Mouse (Mus musculus) embryonic facial prominence, embryonic 11.5 days (tissue): ENCODE measurements at regions not wholly inside any gene's neighbourhood (a gene's known extent, or its start where the extent isn't known, plus 50 kb on each side); places are given as distances from the start of the nearest gene placed in this dataset.

Experiments used
- ATAC-seq: fragments of 200-750 bp; cut with Nextera tagmentation; replicated peaks from 2 replicates; pipeline ENCODE4 v1.8.0; 2017; ENCODE audit warnings: low read depth; ENCODE audit not compliant: insufficient number of reproducible peaks, low FRiP score, low TSS enrichment
- DNase-seq: peaks from one replicate; pipeline ENCODE4 v3.0.0-alpha.2; 2015; ENCODE audit warnings: low spot score
- H3K27ac ChIP-seq: fragments of 300-500 bp; sonication (generic); replicated peaks from 2 replicates; pipeline ENCODE4 v1.5.1; 2014; ENCODE audit warnings: mild to moderate bottlenecking, low read depth, low read length, control low read depth
- H3K27me3 ChIP-seq: fragments of 300-500 bp; sonication (generic); 2 replicates; pipeline ENCODE4 v1.6.1; 2014; ENCODE audit warnings: mild to moderate bottlenecking, low read length, moderate library complexity, mixed read lengths; ENCODE audit not compliant: control insufficient read depth, insufficient read depth
- H3K36me3 ChIP-seq: fragments of 300-500 bp; sonication (generic); replicated peaks from 2 replicates; pipeline ENCODE4 v1.6.1; 2014; ENCODE audit warnings: low read depth, mild to moderate bottlenecking, low read length, moderate library complexity, mixed read lengths; ENCODE audit not compliant: control insufficient read depth, insufficient read depth
- H3K4me1 ChIP-seq: fragments of 300-500 bp; sonication (generic); 2 replicates; pipeline ENCODE4 v1.6.1; 2014; ENCODE audit warnings: low read length, mixed read lengths; ENCODE audit not compliant: control insufficient read depth, insufficient read depth
- H3K4me2 ChIP-seq: fragments of 300-500 bp; sonication (generic); 2 replicates; pipeline ENCODE4 v1.6.1; 2014; ENCODE audit warnings: low read depth, mild to moderate bottlenecking, control low read depth, low read length, moderate library complexity
- H3K4me3 ChIP-seq: fragments of 300-500 bp; sonication (generic); 2 replicates; pipeline ENCODE4 v1.5.1; 2014; ENCODE audit warnings: low read depth, low read length, control low read depth
- H3K9ac ChIP-seq: fragments of 300-500 bp; sonication (generic); replicated peaks from 2 replicates; pipeline ENCODE4 v1.6.1; 2014; ENCODE audit warnings: mild to moderate bottlenecking, control low read depth, low read length
- H3K9me3 ChIP-seq: fragments of 300-500 bp; sonication (generic); replicated peaks from 2 replicates; pipeline ENCODE4 v1.6.1; 2016; ENCODE audit warnings: mild to moderate bottlenecking, low read length, inconsistent platforms, mixed read lengths; ENCODE audit not compliant: control insufficient read depth
- WGBS: fragments of 180-500 bp; shearing (Covaris S2); extraction: QIAGEN DNeasy Blood & Tissue Kit; methylation state at CpG from one replicate; pipeline ENCODE4 v1.1.7; 2014; 5-methylcytosine and 5-hydroxymethylcytosine counted together

DNA sequence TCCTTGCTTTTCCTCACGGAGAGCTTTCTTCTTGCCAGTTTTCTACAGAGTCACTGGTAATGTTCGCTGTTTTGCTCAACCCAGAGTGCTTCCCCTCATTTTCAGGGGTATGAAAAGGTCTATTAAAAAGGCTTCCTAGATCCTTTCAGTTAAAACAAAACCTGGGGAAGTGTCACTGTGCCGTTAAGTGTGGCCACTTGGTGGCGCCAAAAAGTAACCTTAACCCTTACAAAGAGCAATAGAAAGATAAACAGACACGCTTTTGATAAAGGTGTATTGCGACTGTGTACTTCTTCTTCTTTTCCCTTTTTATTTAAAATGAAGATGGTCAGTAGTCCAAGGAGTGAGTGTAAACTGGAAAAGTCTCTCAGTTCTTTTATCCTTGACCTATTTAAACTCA lies 145.2 kb upstream of the Smlr1 start:
- ATAC-seq (no peak), DNase-seq (peak; percentile 81)
- H3K9ac ChIP-seq = no peak overlapping the region
- H3K4me1 ChIP-seq = no peaks in the 10 kb centered on the region
- no peaks in the 10 kb centered on the region for H3K36me3 ChIP-seq
- no peaks in the 10 kb centered on the region for H3K9me3 ChIP-seq
- H3K27ac ChIP-seq = no peak overlapping the region
- 19% methylated on average over 6 of the region's 6 CpGs for WGBS
- no peaks in the 10 kb centered on the region for H3K27me3 ChIP-seq
- H3K4me2 ChIP-seq = no peak overlapping the region
- H3K4me3 ChIP-seq = no peak overlapping the region

GRCm38 (mm10) chr10:25677889-25678288 lies 141.8 kb upstream of the Smlr1 start:
- ATAC-seq (no peak), DNase-seq (no peak)
- WGBS = 57% methylated on average over 1 of the region's 1 CpGs

GRCm38 (mm10) chr10:25675368-25675767 lies 139.3 kb upstream of the Smlr1 start:
- DNase-seq = no peak
- Histone ChIP-seq H3K4me2 (no peak overlapping the region), H3K36me3 (no peaks in the 10 kb centered on the region), H3K4me1 (no peaks in the 10 kb centered on the region), H3K4me3 (no peak overlapping the region), H3K27ac (no peak overlapping the region), H3K9me3 (no peaks in the 10 kb centered on the region), H3K27me3 (no peaks in the 10 kb centered on the region), H3K9ac (no peak overlapping the region)
- WGBS = 84% methylated on average over 10 of the region's 10 CpGs
- ATAC-seq = no peak

More at GRCm38 (mm10) chr10:25677889-25678288, 141.8 kb upstream of the Smlr1 start:
- Histone ChIP-seq H3K4me3 (no peak overlapping the region), H3K9ac (no peak overlapping the region), H3K36me3 (no peaks in the 10 kb centered on the region), H3K27ac (no peak overlapping the region), H3K4me1 (no peaks in the 10 kb centered on the region), H3K27me3 (no peaks in the 10 kb centered on the region), H3K4me2 (no peak overlapping the region), H3K9me3 (no peaks in the 10 kb centered on the region)

DNA sequence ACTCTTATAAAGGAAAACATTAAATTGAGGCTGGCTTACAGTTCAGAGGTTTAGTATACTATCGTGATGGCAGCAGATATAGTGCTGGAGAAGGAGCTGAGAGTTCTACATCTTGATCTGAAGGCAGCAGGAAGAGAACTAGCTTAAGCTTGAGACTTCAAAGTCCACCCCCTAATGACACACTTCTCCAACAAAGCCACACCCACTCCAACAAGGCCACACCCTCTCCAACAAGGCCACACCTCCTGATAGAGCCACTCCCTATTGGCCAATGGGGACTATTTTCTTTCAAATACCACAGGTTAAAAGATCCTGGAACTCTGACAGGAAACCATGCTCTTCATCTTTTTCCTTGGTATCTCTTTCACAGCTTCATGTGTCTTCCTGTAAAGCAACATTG lies 134.0 kb upstream of the Smlr1 start:
- WGBS = 86% methylated on average over 1 of the region's 1 CpGs
- no peak for DNase-seq

GRCm38 (mm10) chr10:25652742-25653563 lies 116.9 kb upstream of the Smlr1 start:
- no peaks in the 10 kb centered on the region for H3K27me3 ChIP-seq
- H3K36me3 ChIP-seq = no peaks in the 10 kb centered on the region
- H3K4me1 ChIP-seq = no peaks in the 10 kb centered on the region
- no peak overlapping the region for H3K27ac ChIP-seq
- H3K4me2 ChIP-seq = no peak overlapping the region
- no peaks in the 10 kb centered on the region for H3K9me3 ChIP-seq
- DNase-seq = no peak
- H3K4me3 ChIP-seq = no peak overlapping the region
- WGBS = 79% methylated on average over 16 of the region's 16 CpGs
- ATAC-seq = no peak
- H3K9ac ChIP-seq = no peak overlapping the region

More for the DNA sequence above, 134.0 kb upstream of the Smlr1 start:
- H3K4me1 ChIP-seq = no peaks in the 10 kb centered on the region
- no peak overlapping the region for H3K4me2 ChIP-seq
- H3K27me3 ChIP-seq = no peaks in the 10 kb centered on the region
- no peak overlapping the region for H3K4me3 ChIP-seq
- H3K36me3 ChIP-seq = no peaks in the 10 kb centered on the region
- H3K9ac ChIP-seq = no peak overlapping the region
- H3K9me3 ChIP-seq = no peaks in the 10 kb centered on the region
- H3K27ac ChIP-seq = no peak overlapping the region
- ATAC-seq = no peak

DNA sequence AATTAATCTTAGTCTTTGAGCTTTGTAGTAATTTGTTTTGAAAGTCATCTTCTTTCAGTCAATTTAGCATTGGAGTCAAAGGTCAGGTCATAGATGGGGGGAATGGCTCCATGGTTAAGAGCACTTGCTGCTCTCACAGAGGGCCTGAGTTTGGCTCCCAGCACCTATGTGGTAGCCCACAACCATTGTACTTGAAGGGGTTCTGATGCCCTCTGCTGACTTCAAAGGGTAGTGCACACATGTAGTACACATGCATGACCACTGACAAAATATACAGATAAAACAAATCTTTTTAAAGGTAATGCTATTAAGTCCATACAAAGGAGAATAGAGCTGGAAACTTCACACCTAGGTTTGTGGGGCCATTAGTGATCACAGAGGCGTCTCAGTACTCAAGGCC lies 111.7 kb upstream of the Smlr1 start:
- Histone ChIP-seq H3K27me3 (no peaks in the 10 kb centered on the region), H3K36me3 (no peaks in the 10 kb centered on the region), H3K9ac (no peak overlapping the region), H3K4me3 (no peak overlapping the region), H3K27ac (no peak overlapping the region), H3K9me3 (no peaks in the 10 kb centered on the region), H3K4me1 (no peaks in the 10 kb centered on the region), H3K4me2 (no peak overlapping the region)
- 84% methylated on average over 1 of the region's 1 CpGs for WGBS
- ATAC-seq (no peak), DNase-seq (no peak)

GRCm38 (mm10) chr10:25643518-25643993 lies 107.5 kb upstream of the Smlr1 start:
- Histone ChIP-seq H3K4me3 (no peak overlapping the region), H3K27me3 (no peaks in the 10 kb centered on the region), H3K9me3 (no peaks in the 10 kb centered on the region), H3K36me3 (no peaks in the 10 kb centered on the region), H3K27ac (no peak overlapping the region), H3K9ac (no peak overlapping the region), H3K4me1 (no peaks in the 10 kb centered on the region), H3K4me2 (no peak overlapping the region)
- DNase-seq = peak; percentile 22
- WGBS = 70% methylated on average over 3 of the region's 3 CpGs
- ATAC-seq = no peak

DNA sequence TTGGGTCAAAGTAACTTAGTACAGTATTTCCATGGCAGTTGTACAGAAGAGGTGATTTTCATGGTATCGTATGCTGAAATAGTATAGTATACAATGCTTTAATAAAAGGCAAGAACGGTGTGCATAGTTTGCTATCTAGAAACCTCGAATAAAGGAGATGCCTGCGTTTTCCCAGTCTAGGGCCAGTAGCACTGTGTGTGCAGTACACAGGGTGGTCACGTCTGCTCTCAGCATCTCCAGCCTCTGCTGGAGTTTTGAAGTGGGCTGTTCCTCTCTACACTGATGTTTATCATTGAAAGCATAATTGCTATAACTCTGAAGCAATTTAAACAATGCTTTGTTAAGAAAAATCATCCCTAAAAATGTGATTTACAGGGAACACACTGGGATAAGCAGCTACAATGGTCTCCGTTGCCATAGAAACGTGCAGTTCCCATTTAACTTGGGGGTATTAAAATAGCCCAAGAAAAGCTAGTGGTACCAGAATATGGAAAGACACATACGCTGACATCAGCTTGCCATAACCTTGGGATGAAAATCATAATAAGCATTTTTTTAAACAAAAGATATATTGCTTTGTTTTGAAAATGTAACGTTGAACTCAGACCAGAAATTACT lies 106.1 kb upstream of the Smlr1 start:
- no peak for ATAC-seq
- Histone ChIP-seq H3K27me3 (no peaks in the 10 kb centered on the region), H3K36me3 (no peaks in the 10 kb centered on the region), H3K9ac (no peak overlapping the region), H3K27ac (no peak overlapping the region), H3K4me2 (no peak overlapping the region), H3K9me3 (no peaks in the 10 kb centered on the region), H3K4me3 (no peak overlapping the region), H3K4me1 (no peaks in the 10 kb centered on the region)
- WGBS = 91% methylated on average over 9 of the region's 9 CpGs
- no peak for DNase-seq
